Mouse (Mus musculus) midbrain, embryonic 11.5 days (tissue): Measurements from ENCODE around the gene Hmgb1. TPM values are rescaled to one million over a fixed set of nuclear protein-coding genes. Genes with fewer than 3 reads are reported as not detected.

ENCODE experiments used
- ATAC-seq: fragments of 200-750 bp; cut with Nextera tagmentation; 2 replicates; pipeline ENCODE4 v1.8.0; 2017; ENCODE audit warnings: moderate TSS enrichment, moderate library complexity; ENCODE audit not compliant: low FRiP score
- DNase-seq: peaks from one replicate; pipeline ENCODE4 v3.0.0; 2015; ENCODE audit warnings: low spot score; ENCODE audit errors: missing footprints
- H3K27ac ChIP-seq: fragments of 300-500 bp; sonication (generic); 2 replicates; pipeline ENCODE4 v1.5.1; 2014; ENCODE audit warnings: low read depth, low read length
- H3K27me3 ChIP-seq: fragments of 300-500 bp; sonication (generic); 2 replicates; pipeline ENCODE4 v1.6.1; 2014; ENCODE audit warnings: mild to moderate bottlenecking, low read length, moderate library complexity, mixed read lengths; ENCODE audit not compliant: control insufficient read depth, insufficient read depth
- H3K36me3 ChIP-seq: fragments of 300-500 bp; sonication (generic); 2 replicates; pipeline ENCODE4 v1.6.1; 2014; ENCODE audit warnings: mild to moderate bottlenecking, low read length, moderate library complexity, mixed read lengths; ENCODE audit not compliant: control insufficient read depth, insufficient read depth
- H3K4me1 ChIP-seq: fragments of 300-500 bp; sonication (generic); 2 replicates; pipeline ENCODE4 v1.6.1; 2014; ENCODE audit warnings: low read length; ENCODE audit not compliant: control insufficient read depth, insufficient read depth
- H3K4me2 ChIP-seq: fragments of 300-500 bp; sonication (generic); 2 replicates; pipeline ENCODE4 v1.6.1; 2014; ENCODE audit warnings: mild to moderate bottlenecking, moderate library complexity
- H3K4me3 ChIP-seq: fragments of 300-500 bp; sonication (generic); 2 replicates; pipeline ENCODE4 v1.5.1; 2014; ENCODE audit warnings: low read depth, low read length
- H3K9ac ChIP-seq: fragments of 300-500 bp; sonication (generic); 2 replicates; pipeline ENCODE4 v1.6.1; 2014; ENCODE audit warnings: low read length
- H3K9me3 ChIP-seq: fragments of 300-500 bp; sonication (generic); 2 replicates; pipeline ENCODE4 v1.6.1; 2016; ENCODE audit warnings: low read length; ENCODE audit not compliant: control insufficient read depth
- WGBS: fragments of 180-500 bp; shearing (Covaris S2); extraction: QIAGEN DNeasy Blood & Tissue Kit; methylation state at CpG from one replicate; pipeline ENCODE4 v1.1.7; 2014; 5-methylcytosine and 5-hydroxymethylcytosine counted together
- polyA plus RNA-seq: library from polyadenylated mRNA; unstranded; fragments of >200 nt; fragmentation: Nextera tagmentation; extraction: Ambion mirVana; gene quantifications from 2 replicates; pipeline ENCODE4 v1.2.1, GENCODE M21; 2014

Hmgb1 gene
- polyA plus RNA-seq, 1 experiment from 2014 or later, result 1,979 TPM

- Histone ChIP-seq H3K27ac (no peak overlapping the region), H3K9me3 (no peaks in the 10 kb centered on the region), H3K9ac (no peak overlapping the region), H3K4me1 (peaks cover 4% of the 10 kb centered on the region; the same call in 1 of the 2 replicates), H3K27me3 (no peaks in the 10 kb centered on the region), H3K4me3 (no peak overlapping the region), H3K36me3 (no peaks in the 10 kb centered on the region), H3K4me2 (no peak overlapping the region)
- DNase-seq (no peak), ATAC-seq (no peak)
- WGBS, result 70% methylated on average over 5 of the region's 5 CpGs
These were observed 155.9 kb downstream of the Hmgb1 start for GRCm38 (mm10) chr5:149028394-149028793.

- Histone ChIP-seq H3K4me3 (no peak overlapping the region), H3K9ac (no peak overlapping the region), H3K36me3 (no peaks in the 10 kb centered on the region), H3K27me3 (no peaks in the 10 kb centered on the region), H3K27ac (no peak overlapping the region), H3K4me1 (peaks cover 4% of the 10 kb centered on the region; the same call in 1 of the 2 replicates), H3K4me2 (no peak overlapping the region), H3K9me3 (no peaks in the 10 kb centered on the region)
- ATAC-seq (no peak), DNase-seq (no peak)
- WGBS, result 72% methylated on average over 8 of the region's 8 CpGs
These were observed 156.9 kb downstream of the Hmgb1 start for GRCm38 (mm10) chr5:149027389-149027788.

GRCm38 (mm10) chr5:149021120-149021519 lies 163.2 kb downstream of the Hmgb1 start:
- H3K9me3 ChIP-seq, result no peaks in the 10 kb centered on the region
- H3K36me3 ChIP-seq, result no peaks in the 10 kb centered on the region
- H3K27me3 ChIP-seq, result no peaks in the 10 kb centered on the region; the same call in 1 of the 2 replicates
- 68% methylated on average over 7 of the region's 7 CpGs for WGBS
- H3K4me2 ChIP-seq, result no peak overlapping the region
- no peak for DNase-seq
- H3K9ac ChIP-seq, result no peak overlapping the region
- no peaks in the 10 kb centered on the region; the same call in 1 of the 2 replicates for H3K4me1 ChIP-seq
- H3K27ac ChIP-seq, result no peak overlapping the region
- ATAC-seq, result no peak
- H3K4me3 ChIP-seq, result no peak overlapping the region

GRCm38 (mm10) chr5:149020681-149021062 lies 163.6 kb downstream of the Hmgb1 start:
- H3K4me2 ChIP-seq, result no peak overlapping the region
- H3K27me3 ChIP-seq, result no peaks in the 10 kb centered on the region; the same call in 1 of the 2 replicates
- 78% methylated on average over 16 of the region's 16 CpGs for WGBS
- H3K4me3 ChIP-seq, result no peak overlapping the region
- H3K27ac ChIP-seq, result no peak overlapping the region
- no peaks in the 10 kb centered on the region for H3K36me3 ChIP-seq
- DNase-seq (no peak), ATAC-seq (no peak)
- H3K4me1 ChIP-seq, result peaks cover 4% of the 10 kb centered on the region; the same call in 1 of the 2 replicates
- no peaks in the 10 kb centered on the region for H3K9me3 ChIP-seq
- H3K9ac ChIP-seq, result no peak overlapping the region

- H3K27me3 ChIP-seq, result no peaks in the 10 kb centered on the region; the same call in 1 of the 2 replicates
These were observed 164.1 kb downstream of the Hmgb1 start for GRCm38 (mm10) chr5:149020059-149020680.

GRCm38 (mm10) chr5:149017666-149018415 lies 166.4 kb downstream of the Hmgb1 start:
- Histone ChIP-seq H3K4me3 (no peak overlapping the region), H3K9ac (no peak overlapping the region), H3K27me3 (peaks cover 2% of the 10 kb centered on the region; the same call in 1 of the 2 replicates), H3K36me3 (no peaks in the 10 kb centered on the region), H3K9me3 (no peaks in the 10 kb centered on the region), H3K4me1 (peaks cover 4% of the 10 kb centered on the region; the same call in 1 of the 2 replicates), H3K4me2 (no peak overlapping the region), H3K27ac (no peak overlapping the region)
- 89% methylated on average over 3 of the region's 3 CpGs for WGBS
- ATAC-seq, result no peak
- no peak for DNase-seq

More at GRCm38 (mm10) chr5:149020059-149020680, 164.1 kb downstream of the Hmgb1 start:
- H3K36me3 ChIP-seq, result no peaks in the 10 kb centered on the region
- no peak for DNase-seq
- H3K4me1 ChIP-seq, result peaks cover 4% of the 10 kb centered on the region; the same call in 1 of the 2 replicates
- H3K9ac ChIP-seq, result no peak overlapping the region
- no peak for ATAC-seq
- 57% methylated on average over 18 of the region's 18 CpGs for WGBS
- no peak overlapping the region for H3K27ac ChIP-seq
- no peak overlapping the region for H3K4me3 ChIP-seq
- H3K9me3 ChIP-seq, result no peaks in the 10 kb centered on the region
- H3K4me2 ChIP-seq, result no peak overlapping the region

- H3K9me3 ChIP-seq, result no peaks in the 10 kb centered on the region
- H3K9ac ChIP-seq, result no peak overlapping the region
- ATAC-seq (no peak), DNase-seq (no peak)
- H3K36me3 ChIP-seq, result no peaks in the 10 kb centered on the region
- no peak overlapping the region for H3K4me3 ChIP-seq
- peaks cover 2% of the 10 kb centered on the region; the same call in 1 of the 2 replicates for H3K27me3 ChIP-seq
- H3K4me1 ChIP-seq, result peaks cover 4% of the 10 kb centered on the region; the same call in 1 of the 2 replicates
- no peak overlapping the region for H3K27ac ChIP-seq
- 96% methylated on average over 3 of the region's 3 CpGs for WGBS
- H3K4me2 ChIP-seq, result no peak overlapping the region
These were observed 167.1 kb downstream of the Hmgb1 start for GRCm38 (mm10) chr5:149017181-149017580.

- Histone ChIP-seq H3K27ac (no peak overlapping the region), H3K4me2 (no peak overlapping the region), H3K4me3 (no peak overlapping the region), H3K4me1 (peaks cover 4% of the 10 kb centered on the region; the same call in 1 of the 2 replicates), H3K9ac (no peak overlapping the region), H3K9me3 (no peaks in the 10 kb centered on the region), H3K36me3 (no peaks in the 10 kb centered on the region), H3K27me3 (peaks cover 2% of the 10 kb centered on the region; the same call in 1 of the 2 replicates)
- no peak for ATAC-seq
- no peak for DNase-seq
- 72% methylated on average over 5 of the region's 5 CpGs for WGBS
These were observed 168.0 kb downstream of the Hmgb1 start for GRCm38 (mm10) chr5:149016261-149016660.
